Mouse (Mus musculus) C2C12 (cell line): ENCODE measurements around the gene Als2cr12.

Experiments used
- CTCF ChIP-seq: IDR thresholded peaks from one replicate; pipeline ENCODE4 v1.5.1; 2011; ENCODE audit not compliant: control insufficient read depth, insufficient read depth, insufficient read length
- MAX ChIP-seq: IDR thresholded peaks from one replicate; pipeline ENCODE4 v1.6.1; 2011; ENCODE audit warnings: mild to moderate bottlenecking, control low read depth

GRCm38 (mm10) chr1:58699988-58700387, 4.2 kb upstream of the Als2cr12 start:
- no peak for TF ChIP-seq CTCF
- no peak for TF ChIP-seq MAX
